Mouse (Mus musculus) limb, embryonic 14.5 days (tissue): Measurements from ENCODE around the gene Nbl1. TPM values are rescaled to one million over a fixed set of nuclear protein-coding genes. Genes with fewer than 3 reads are reported as not detected.

Source experiments
- ATAC-seq: fragments of 200-750 bp; cut with Nextera tagmentation; 2 replicates; pipeline ENCODE4 v1.8.0; 2017; ENCODE audit warnings: low read depth, moderate number of reproducible peaks, moderate TSS enrichment; ENCODE audit not compliant: low FRiP score
- DNase-seq: peaks from one replicate; pipeline ENCODE4 v3.0.0-alpha.2; 2015; ENCODE audit warnings: low spot score
- H3K27ac ChIP-seq: fragments of 300-500 bp; sonication (generic); replicated peaks from 2 replicates; pipeline ENCODE4 v1.5.1; 2014; ENCODE audit warnings: low read depth, mild to moderate bottlenecking, low read length, moderate library complexity, mixed read lengths
- H3K27me3 ChIP-seq: fragments of 300-500 bp; sonication (generic); 2 replicates; pipeline ENCODE4 v1.6.1; 2014; ENCODE audit warnings: low read length, mixed read lengths; ENCODE audit not compliant: control insufficient read depth, insufficient read depth
- H3K36me3 ChIP-seq: fragments of 300-500 bp; sonication (generic); 2 replicates; pipeline ENCODE4 v1.6.1; 2014; ENCODE audit warnings: mild to moderate bottlenecking, low read length, moderate library complexity, mixed read lengths; ENCODE audit not compliant: control insufficient read depth, insufficient read depth
- H3K4me1 ChIP-seq: fragments of 300-500 bp; sonication (generic); 2 replicates; pipeline ENCODE4 v1.6.1; 2014; ENCODE audit warnings: antibody characterized with exemption, low read length, mixed read lengths; ENCODE audit not compliant: control insufficient read depth, insufficient read depth
- H3K4me2 ChIP-seq: fragments of 300-500 bp; sonication (generic); replicated peaks from 2 replicates; pipeline ENCODE4 v1.6.1; 2014; ENCODE audit warnings: low read depth, mild to moderate bottlenecking, low read length, moderate library complexity; ENCODE audit not compliant: severe bottlenecking
- H3K4me3 ChIP-seq: fragments of 300-500 bp; sonication (generic); replicated peaks from 2 replicates; pipeline ENCODE4 v1.5.1; 2014; ENCODE audit warnings: low read length
- H3K9ac ChIP-seq: fragments of 300-500 bp; sonication (generic); 2 replicates; pipeline ENCODE4 v1.6.1; 2014; ENCODE audit warnings: mild to moderate bottlenecking, low read depth, low read length, moderate library complexity; ENCODE audit not compliant: severe bottlenecking
- H3K9me3 ChIP-seq: fragments of 300-500 bp; sonication (generic); 2 replicates; pipeline ENCODE4 v1.6.1; 2016; ENCODE audit warnings: low read length; ENCODE audit not compliant: control insufficient read depth
- POLR2A ChIP-seq: fragments of 200-500 bp; IDR thresholded peaks from 2 replicates; pipeline ENCODE4 v1.8.0; 2012; ENCODE audit warnings: inconsistent platforms, mild to moderate bottlenecking, moderate library complexity, borderline replicate concordance; ENCODE audit not compliant: insufficient read depth, insufficient read length; ENCODE audit errors: extremely low read depth
- WGBS: fragments of 180-500 bp; shearing (Covaris S2); extraction: QIAGEN DNeasy Blood & Tissue Kit; methylation state at CpG from one replicate; pipeline ENCODE4 v1.1.7; 2014; 5-methylcytosine and 5-hydroxymethylcytosine counted together
- polyA plus RNA-seq, 2 experiments: library from polyadenylated mRNA; depleted of rRNA in 1 of 2; stranded (reverse) in 1 of 2; unstranded in 1 of 2; fragments of >200 nt; fragmentation: Nextera tagmentation in 1 of 2; extraction: Ambion mirVana in 1 of 2; gene quantifications; 2 replicates each; pipeline versions ENCODE4 v1.2.1 to v1.2.3; 2012 to 2014

Nbl1 gene
- polyA plus RNA-seq, 2 experiments: 149 to 157 TPM

DNA sequence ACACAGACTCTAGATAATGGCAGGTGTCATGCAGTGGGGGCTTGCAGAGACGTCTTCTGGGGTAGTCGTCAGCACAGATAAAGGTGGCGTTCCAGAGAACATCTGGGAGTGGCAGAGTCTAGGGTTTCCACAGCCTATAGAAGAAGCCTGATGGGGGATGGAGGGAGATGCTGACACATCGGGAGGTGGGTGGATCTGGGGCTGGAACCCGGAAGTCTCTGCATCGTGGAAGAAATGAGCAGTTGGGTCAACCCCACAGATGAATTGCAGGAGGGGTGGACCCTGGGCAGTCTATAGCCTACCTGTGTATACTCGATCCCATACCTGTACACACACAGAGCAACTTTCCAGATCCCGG is 58.8 kb downstream of the Nbl1 start:
- WGBS: 80% methylated on average over 8 of the region's 8 CpGs
- no peak for DNase-seq
- H3K27ac ChIP-seq: no peak overlapping the region
- TF ChIP-seq POLR2A: no peak
- no peaks in the 10 kb centered on the region for H3K27me3 ChIP-seq
- H3K9ac ChIP-seq: no peak overlapping the region
- 0 out of 2 replicates have a peak, but pooled peaks cover 3% of the 10 kb centered on the region for H3K4me1 ChIP-seq
- H3K4me3 ChIP-seq: no peak overlapping the region
- H3K4me2 ChIP-seq: no peak overlapping the region
- no peaks in the 10 kb centered on the region for H3K36me3 ChIP-seq
- ATAC-seq: no peak
- H3K9me3 ChIP-seq: 0 out of 2 replicates have a peak, but pooled peaks cover 3% of the 10 kb centered on the region

GRCm38 (mm10) chr4:139033263-139034009 is 59.4 kb downstream of the Nbl1 start:
- Histone ChIP-seq H3K4me3 (no peak overlapping the region), H3K9me3 (0 out of 2 replicates have a peak, but pooled peaks cover 3% of the 10 kb centered on the region), H3K4me2 (no peak overlapping the region), H3K4me1 (0 out of 2 replicates have a peak, but pooled peaks cover 3% of the 10 kb centered on the region), H3K9ac (no peak overlapping the region), H3K27ac (no peak overlapping the region), H3K36me3 (no peaks in the 10 kb centered on the region), H3K27me3 (no peaks in the 10 kb centered on the region)
- no peak for TF ChIP-seq POLR2A
- 80% methylated on average over 11 of the region's 11 CpGs for WGBS
- no peak for DNase-seq
- no peak for ATAC-seq

DNA sequence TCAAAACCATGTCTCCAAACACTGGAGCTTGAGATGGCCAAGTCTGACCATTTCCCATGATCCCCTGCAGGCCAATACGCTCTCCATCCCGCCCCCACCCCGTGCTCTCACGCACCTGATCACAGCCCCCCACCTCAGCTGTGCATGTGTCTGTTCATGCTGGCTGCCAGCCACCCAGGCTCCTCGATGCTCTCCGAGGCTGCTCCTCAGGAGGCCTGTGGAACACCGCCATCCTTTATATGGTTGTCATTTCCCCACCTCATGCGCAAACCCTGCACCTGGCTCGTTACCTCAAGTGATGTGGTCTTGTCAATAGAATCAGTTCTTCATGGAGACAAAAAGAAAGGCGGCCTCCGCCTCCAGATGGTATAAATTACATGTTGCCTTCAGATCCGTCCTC is 60.3 kb downstream of the Nbl1 start:
- Histone ChIP-seq H3K9ac (no peak overlapping the region), H3K4me1 (0 out of 2 replicates have a peak, but pooled peaks cover under 1% of the 10 kb centered on the region), H3K4me3 (no peak overlapping the region), H3K4me2 (no peak overlapping the region), H3K9me3 (0 out of 2 replicates have a peak, but pooled peaks cover 3% of the 10 kb centered on the region), H3K36me3 (no peaks in the 10 kb centered on the region), H3K27ac (no peak overlapping the region), H3K27me3 (no peaks in the 10 kb centered on the region)
- no peak for TF ChIP-seq POLR2A
- no peak for DNase-seq
- no peak for ATAC-seq
- WGBS: 47% methylated on average over 12 of the region's 12 CpGs

Other genes starting within 250 kb of the Nbl1 start
- 1.3 and 1.7 TPM in 2 replicates for gene Pla2g5, start 229.5 kb downstream of the Nbl1 start, polyA plus RNA-seq (2012; rRNA removed)
- gene Pla2g5, start 229.5 kb downstream of the Nbl1 start, polyA plus RNA-seq (2014; fragmentation: Nextera tagmentation; extraction: Ambion mirVana): 0.62 and 0.73 TPM in 2 replicates
- not detected in 2 replicates for gene Gm13030, start 219.0 kb downstream of the Nbl1 start, polyA plus RNA-seq (2012; rRNA removed)
- gene Gm13030, start 219.0 kb downstream of the Nbl1 start, polyA plus RNA-seq (2014; fragmentation: Nextera tagmentation; extraction: Ambion mirVana): not detected in 2 replicates
- 0.09 TPM in 1 of 2 replicates, not detected in the other for gene Pla2g2e, start 215.1 kb downstream of the Nbl1 start, polyA plus RNA-seq (2012; rRNA removed)
- not detected in 2 replicates for gene Pla2g2e, start 215.1 kb downstream of the Nbl1 start, polyA plus RNA-seq (2014; fragmentation: Nextera tagmentation; extraction: Ambion mirVana)
- gene Otud3, start 179.0 kb downstream of the Nbl1 start, polyA plus RNA-seq (2012; rRNA removed): 7.0 and 8.2 TPM in 2 replicates
- gene Otud3, start 179.0 kb downstream of the Nbl1 start, polyA plus RNA-seq (2014; fragmentation: Nextera tagmentation; extraction: Ambion mirVana): 2.7 and 4.2 TPM in 2 replicates
- not detected in 2 replicates for gene Rnf186, start 125.9 kb downstream of the Nbl1 start, polyA plus RNA-seq (2012; rRNA removed)
- not detected in 2 replicates for gene Rnf186, start 125.9 kb downstream of the Nbl1 start, polyA plus RNA-seq (2014; fragmentation: Nextera tagmentation; extraction: Ambion mirVana)
- 4.2 and 4.8 TPM in 2 replicates for gene Tmco4, start 120.1 kb downstream of the Nbl1 start, polyA plus RNA-seq (2012; rRNA removed)
- gene Tmco4, start 120.1 kb downstream of the Nbl1 start, polyA plus RNA-seq (2014; fragmentation: Nextera tagmentation; extraction: Ambion mirVana): 4.7 and 4.8 TPM in 2 replicates
- 1.2 and 2.2 TPM in 2 replicates for gene Htr6, start 17.4 kb downstream of the Nbl1 start, polyA plus RNA-seq (2012; rRNA removed)
- gene Htr6, start 17.4 kb downstream of the Nbl1 start, polyA plus RNA-seq (2014; fragmentation: Nextera tagmentation; extraction: Ambion mirVana): 0.22 and 0.35 TPM in 2 replicates
- gene Minos1, start 38.1 kb upstream of the Nbl1 start, polyA plus RNA-seq (2012; rRNA removed): 122 and 178 TPM in 2 replicates
- gene Minos1, start 38.1 kb upstream of the Nbl1 start, polyA plus RNA-seq (2014; fragmentation: Nextera tagmentation; extraction: Ambion mirVana): 460 and 510 TPM in 2 replicates
- 177 and 198 TPM in 2 replicates for gene Capzb, start 99.9 kb upstream of the Nbl1 start, polyA plus RNA-seq (2012; rRNA removed)
- 284 TPM in 2 replicates for gene Capzb, start 99.9 kb upstream of the Nbl1 start, polyA plus RNA-seq (2014; fragmentation: Nextera tagmentation; extraction: Ambion mirVana)
- 20.7 and 30.7 TPM in 2 replicates for gene Pqlc2, start 217.7 kb upstream of the Nbl1 start, polyA plus RNA-seq (2012; rRNA removed)
- gene Pqlc2, start 217.7 kb upstream of the Nbl1 start, polyA plus RNA-seq (2014; fragmentation: Nextera tagmentation; extraction: Ambion mirVana): 12.9 and 15.4 TPM in 2 replicates
- gene Akr7a5, start 217.8 kb upstream of the Nbl1 start, polyA plus RNA-seq (2012; rRNA removed): 28.5 and 38.8 TPM in 2 replicates
- gene Akr7a5, start 217.8 kb upstream of the Nbl1 start, polyA plus RNA-seq (2014; fragmentation: Nextera tagmentation; extraction: Ambion mirVana): 84.8 and 98.0 TPM in 2 replicates